In genomic region chr12:38136379-38136778, GRCm38 (mm10) we compare ENCODE assay signal across 16 mouse cellular contexts.
DNase-seq lines count a peak whose midpoint lies in the region; ATAC-seq and TF ChIP-seq lines count a peak whose summit lies in the region.
"Had no signal": no experiment of that assay in that cellular context is flagged by ENCODE, and none has a peak within 500 bp of the region (broad histone marks: within the 10 kb centered on the region; RNA-seq: fewer than 3 reads in every experiment).

No protein-coding gene starts in this region.

- DNase-seq in heart, adult 8-10 months (ENCODE audit: low spot score) = no peak
- peak in 1 of 2 experiments; percentile 18 for DNase-seq in layer of hippocampus, adult 2 months (ENCODE audit: low spot score in 2 of 2)
- DNase-seq in layer of hippocampus, postnatal 25 days (ENCODE audit: extremely low spot score in 1 of 2, low spot score in 1 of 2) = no peak
- peak; percentile 69 for DNase-seq in lung, embryonic 14.5 days
- peak; percentile 32 for DNase-seq in retina, embryonic 14.5 days (ENCODE audit: low spot score)
- no peak for DNase-seq in right cerebral cortex, postnatal 25 days
- DNase-seq in liver, postnatal 0 days = no peak
- DNase-seq: adrenal gland, adult 2 months; cerebellum, adult 2 months; gastrocnemius, postnatal 36 days; kidney, adult 18-20 months; kidney, postnatal 36 days had no signal

- no peak for TF ChIP-seq CTCF in layer of hippocampus, adult 2 months (conservative IDR thresholded peaks at IDR 0.05)
- TF ChIP-seq CTCF in lung, embryonic 14.5 days (IDR thresholded peaks at IDR 0.05; ENCODE audit: low read depth) = no peak
- TF ChIP-seq CTCF in liver, postnatal 0 days (IDR thresholded peaks at IDR 0.05; ENCODE audit: low read depth) = no peak

- no peaks in the 10 kb centered on the region for H3K27me3 ChIP-seq in heart, embryonic 11.5 days (ENCODE audit: control insufficient read depth, insufficient read depth, low read length)
- H3K27me3 ChIP-seq in lung, embryonic 14.5 days (ENCODE audit: insufficient read depth, low read length) = no peaks in the 10 kb centered on the region
- no peaks in the 10 kb centered on the region for H3K27me3 ChIP-seq in liver, postnatal 0 days (ENCODE audit: insufficient read depth, low read length)
- H3K27me3 ChIP-seq: hindbrain, embryonic 15.5 days; neural tube, embryonic 12.5 days had no signal

- H3K9me3 ChIP-seq in heart, embryonic 11.5 days (replicated peaks; ENCODE audit: control insufficient read depth, low read length) = no peaks in the 10 kb centered on the region
- H3K9me3 ChIP-seq in lung, embryonic 14.5 days (ENCODE audit: low read depth, low read length) = no peaks in the 10 kb centered on the region
- H3K9me3 ChIP-seq in liver, postnatal 0 days (ENCODE audit: low read length) = no peaks in the 10 kb centered on the region
- H3K9me3 ChIP-seq: hindbrain, embryonic 15.5 days; neural tube, embryonic 12.5 days had no signal

- no peak overlapping the region for H3K9ac ChIP-seq in heart, embryonic 11.5 days (ENCODE audit: low read depth, low read length)
- no peak overlapping the region for H3K9ac ChIP-seq in lung, embryonic 14.5 days
- H3K9ac ChIP-seq in liver, postnatal 0 days (replicated peaks) = no peak overlapping the region
- H3K9ac ChIP-seq: hindbrain, embryonic 15.5 days; neural tube, embryonic 12.5 days had no signal

- no peaks in the 10 kb centered on the region for H3K36me3 ChIP-seq in heart, embryonic 11.5 days (ENCODE audit: control insufficient read depth, insufficient read depth, low read length)
- H3K36me3 ChIP-seq in lung, embryonic 14.5 days (ENCODE audit: insufficient read depth) = no peaks in the 10 kb centered on the region
- no peaks in the 10 kb centered on the region for H3K36me3 ChIP-seq in liver, postnatal 0 days (replicated peaks; ENCODE audit: insufficient read depth, low read length)
- H3K36me3 ChIP-seq: hindbrain, embryonic 15.5 days; neural tube, embryonic 12.5 days had no signal

- ATAC-seq in heart, embryonic 11.5 days (replicated peaks; ENCODE audit: insufficient number of reproducible peaks, low FRiP score, low TSS enrichment) = peak; percentile 61; the same call in 1 of the 2 replicates
- ATAC-seq in lung, embryonic 14.5 days (ENCODE audit: insufficient read depth) = peak; percentile 89
- ATAC-seq in liver, postnatal 0 days = no peak
- ATAC-seq: midbrain, embryonic 16.5 days had no signal

- H3K27ac ChIP-seq in heart, embryonic 11.5 days (ENCODE audit: low read depth, low read length) = no peak overlapping the region
- H3K27ac ChIP-seq in layer of hippocampus, adult 2 months = peak overlapping the region; percentile 33; the same call in 1 of the 2 replicates
- peak overlapping the region; percentile 5; the same call in 1 of the 2 replicates for H3K27ac ChIP-seq in lung, embryonic 14.5 days (ENCODE audit: low read depth)
- H3K27ac ChIP-seq in liver, postnatal 0 days (ENCODE audit: low read depth) = no peak overlapping the region
- H3K27ac ChIP-seq: hindbrain, embryonic 15.5 days; neural tube, embryonic 12.5 days had no signal

- H3K4me1 ChIP-seq in heart, embryonic 11.5 days (ENCODE audit: control insufficient read depth, insufficient read depth, low read length) = no peaks in the 10 kb centered on the region
- no peaks in the 10 kb centered on the region for H3K4me1 ChIP-seq in lung, embryonic 14.5 days (ENCODE audit: insufficient read depth)
- H3K4me1 ChIP-seq in liver, postnatal 0 days (ENCODE audit: insufficient read depth) = no peaks in the 10 kb centered on the region
- H3K4me1 ChIP-seq: hindbrain, embryonic 15.5 days; neural tube, embryonic 12.5 days had no signal

- peak overlapping the region; percentile 39 for H3K4me2 ChIP-seq in heart, embryonic 11.5 days
- no peak overlapping the region for H3K4me2 ChIP-seq in lung, embryonic 14.5 days
- H3K4me2 ChIP-seq in liver, postnatal 0 days (ENCODE audit: low read depth, low read length) = no peak overlapping the region
- H3K4me2 ChIP-seq: hindbrain, embryonic 15.5 days; neural tube, embryonic 12.5 days had no signal

- no peak overlapping the region for H3K4me3 ChIP-seq in heart, embryonic 11.5 days (ENCODE audit: low read depth, low read length)
- H3K4me3 ChIP-seq in layer of hippocampus, adult 2 months = no peak overlapping the region
- no peak overlapping the region for H3K4me3 ChIP-seq in lung, embryonic 14.5 days (ENCODE audit: low read depth, low read length)
- no peak overlapping the region for H3K4me3 ChIP-seq in liver, postnatal 0 days (ENCODE audit: low read depth, low read length)
- H3K4me3 ChIP-seq: hindbrain, embryonic 15.5 days; neural tube, embryonic 12.5 days had no signal

- 17% methylated on average over 5 of the region's 5 CpGs for WGBS in heart, embryonic 11.5 days (ENCODE audit: insufficient replicate concordance)
- 21% methylated on average over 5 of the region's 5 CpGs for WGBS in lung, embryonic 14.5 days
- 60% methylated on average over 5 of the region's 5 CpGs for WGBS in liver, postnatal 0 days (ENCODE audit: insufficient replicate concordance)

- TF ChIP-seq EP300 in liver, postnatal 0 days (IDR thresholded peaks at IDR 0.05; ENCODE audit: low read depth) = no peak

Comparison
In these comparisons a context has a peak if more than half of its experiments do, and no peak if none do; other contexts are left out.
1. H3K27ac ChIP-seq: peak in layer of hippocampus, adult 2 months (single experiment) and lung, embryonic 14.5 days (single experiment); none in heart, embryonic 11.5 days (single experiment) and liver, postnatal 0 days (single experiment).
2. DNase-seq: peak in lung, embryonic 14.5 days (single experiment) and retina, embryonic 14.5 days (single experiment); none in heart, adult 8-10 months (single experiment), layer of hippocampus, postnatal 25 days (0 of 2), right cerebral cortex, postnatal 25 days (single experiment) and liver, postnatal 0 days (single experiment).